Mouse (Mus musculus) skeletal muscle tissue, postnatal 0 days (tissue): ENCODE results near the gene Gatd1. TPM values are rescaled to one million over a fixed set of nuclear protein-coding genes. Genes with fewer than 3 reads are reported as not detected.

ENCODE experiments used
- polyA plus RNA-seq: library from polyadenylated mRNA; unstranded; fragments of >200 nt; fragmentation: Nextera tagmentation; extraction: Ambion mirVana; gene quantifications from 2 replicates; pipeline ENCODE4 v1.2.1, GENCODE M21; 2015

Gatd1 gene
- polyA plus RNA-seq = 25.7 and 27.1 TPM in 2 replicates

DNA sequence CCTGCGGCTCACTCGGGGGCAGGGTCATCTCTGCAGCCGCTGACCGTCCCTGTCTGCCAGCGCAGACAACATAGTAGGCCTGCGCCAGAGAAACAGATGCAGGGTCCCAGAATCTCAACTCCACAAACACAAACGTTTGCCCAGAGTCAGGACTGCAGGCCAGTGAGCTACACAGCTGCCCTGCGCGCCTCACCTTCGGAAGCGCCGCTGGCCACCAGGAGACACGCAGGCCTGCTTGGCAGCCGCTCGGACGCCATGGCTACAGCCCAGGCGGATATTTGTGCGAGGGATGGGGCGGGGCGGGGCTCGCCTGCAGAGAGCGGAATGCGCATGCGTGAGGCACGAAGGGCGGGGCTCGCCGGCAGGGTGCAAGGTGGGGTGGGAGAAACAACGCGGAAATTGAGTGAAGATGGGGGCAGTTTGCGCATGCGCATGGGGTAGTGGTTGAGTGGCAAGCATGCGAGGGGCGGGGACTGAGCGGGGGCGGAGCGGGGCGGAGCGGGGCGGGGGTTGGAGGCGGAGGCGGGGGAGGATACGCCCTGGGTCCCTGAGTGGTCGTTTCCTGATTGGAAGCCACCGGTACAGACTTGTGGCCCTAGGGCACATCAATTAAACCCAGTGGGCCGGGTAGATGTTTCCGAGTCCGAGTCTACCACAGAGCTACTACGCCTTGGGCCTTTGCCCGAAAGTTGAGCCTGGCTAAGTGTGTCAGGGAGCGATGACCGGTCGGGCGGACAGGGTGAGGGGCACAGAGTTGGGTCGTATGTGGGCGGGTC is at the start of gene Gatd1:
Gatd1 (minus strand) TSS at position 328 of the 776 bp plus-strand sequence.

DNA sequence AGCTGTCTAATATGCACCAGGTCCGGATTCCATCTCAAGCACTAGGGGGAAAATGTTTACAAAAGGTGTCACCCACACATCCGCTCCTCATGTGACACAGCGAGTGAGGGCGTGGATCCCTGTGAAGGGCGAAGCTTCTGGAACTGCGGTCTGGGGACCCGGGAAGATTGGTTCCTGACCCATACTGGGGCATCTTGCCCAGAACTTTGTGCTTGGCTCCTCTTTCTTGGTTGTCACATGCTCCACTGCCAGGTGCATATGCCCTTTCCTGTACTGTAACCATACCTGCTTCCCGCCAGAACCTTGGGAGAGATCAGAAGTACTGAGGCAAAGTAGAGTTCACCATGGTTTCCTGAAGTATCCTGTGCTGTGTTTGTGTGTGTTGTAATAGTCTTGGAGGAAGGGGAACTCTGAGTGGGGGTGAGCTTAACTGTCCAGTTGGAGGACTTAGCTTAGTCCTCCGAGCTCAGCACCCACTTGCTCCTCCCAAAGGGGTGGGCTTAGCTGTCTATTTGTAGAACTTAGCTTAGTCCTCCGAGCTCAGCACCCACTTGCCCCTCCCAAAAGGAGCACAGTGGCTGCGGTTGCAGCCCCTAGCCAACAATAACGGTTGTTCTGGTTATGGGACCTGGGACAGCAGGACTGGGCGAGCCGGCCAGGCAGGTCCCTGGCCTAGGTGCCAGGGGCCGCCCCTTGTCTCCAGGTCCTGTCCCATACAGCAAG is 46.6 kb upstream of the Gatd1 start, which contains the start of gene Cracr2b:
Cracr2b (plus strand) TSS at position 704 of the 723 bp plus-strand sequence.

DNA sequence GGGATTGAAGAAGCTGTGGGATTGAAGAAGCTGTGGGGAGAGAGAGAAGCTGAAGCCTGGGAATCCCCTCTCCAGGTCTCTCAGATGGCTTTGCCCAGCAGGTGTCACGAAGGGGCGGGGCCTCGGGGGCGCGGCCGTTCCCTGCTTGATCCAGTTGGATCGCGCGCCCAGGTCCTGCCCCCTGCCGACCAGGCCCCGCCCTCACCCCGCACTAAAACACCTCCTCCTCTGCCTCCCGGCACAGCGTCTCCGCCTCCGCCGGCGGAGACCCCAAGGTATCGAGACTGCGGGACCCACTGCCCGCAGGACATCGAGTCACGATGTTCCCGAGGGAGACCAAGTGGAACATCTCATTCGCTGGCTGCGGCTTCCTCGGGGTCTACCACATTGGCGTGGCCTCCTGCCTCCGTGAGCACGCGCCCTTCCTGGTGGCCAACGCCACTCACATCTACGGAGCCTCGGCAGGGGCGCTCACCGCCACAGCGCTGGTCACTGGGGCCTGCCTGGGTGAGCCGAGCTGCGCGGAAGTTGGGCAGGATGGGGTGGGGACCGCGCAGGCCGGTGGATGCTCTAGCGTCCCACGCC is 41.1 kb upstream of the Gatd1 start, which contains the start of gene Pnpla2:
Pnpla2 (plus strand) TSS at position 232 of the 585 bp plus-strand sequence.

DNA sequence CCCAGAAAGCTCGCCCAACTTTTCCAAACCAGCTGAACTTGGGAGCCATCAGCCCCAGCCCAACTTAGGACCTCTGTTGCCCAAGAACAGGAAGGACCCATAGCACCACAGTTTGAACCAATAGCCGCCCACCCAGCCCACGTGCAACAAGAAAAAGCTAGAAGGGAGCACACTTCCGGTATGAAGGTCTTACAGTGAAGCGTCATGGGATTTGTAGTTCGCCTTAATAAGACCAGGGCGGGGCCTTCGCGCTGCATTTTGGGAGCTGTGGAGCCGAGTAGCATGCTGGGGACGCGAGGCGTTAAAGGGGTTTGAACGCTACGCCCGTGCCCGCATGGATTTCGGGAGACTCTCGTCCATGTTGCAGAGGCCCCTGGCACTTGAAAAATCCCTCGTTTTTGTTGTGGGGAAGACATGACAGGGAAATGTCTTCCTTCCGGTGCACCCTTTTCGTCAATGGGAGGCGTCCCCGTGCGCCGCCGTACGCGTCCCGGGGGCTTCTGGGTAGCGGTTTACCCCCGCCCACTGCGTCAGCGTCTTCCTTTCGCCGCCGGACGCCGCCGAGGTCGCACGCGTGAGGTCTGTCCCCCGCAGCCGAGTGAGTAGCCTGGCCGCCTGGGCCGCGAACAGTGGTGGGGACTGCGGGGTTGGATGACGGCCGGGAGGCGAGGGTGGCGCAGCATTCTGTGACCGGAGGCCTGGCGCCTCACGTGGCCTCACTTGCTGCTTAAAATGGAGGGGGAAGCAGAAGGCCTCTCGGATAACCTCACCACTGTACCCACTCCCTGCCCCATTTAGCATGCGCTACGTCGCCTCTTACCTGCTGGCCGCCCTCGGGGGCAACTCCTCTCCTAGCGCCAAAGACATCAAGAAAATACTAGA is 33.4 kb upstream of the Gatd1 start, which contains the start of gene Rplp2:
Rplp2 (plus strand) TSS at position 261 of the 882 bp plus-strand sequence.

DNA sequence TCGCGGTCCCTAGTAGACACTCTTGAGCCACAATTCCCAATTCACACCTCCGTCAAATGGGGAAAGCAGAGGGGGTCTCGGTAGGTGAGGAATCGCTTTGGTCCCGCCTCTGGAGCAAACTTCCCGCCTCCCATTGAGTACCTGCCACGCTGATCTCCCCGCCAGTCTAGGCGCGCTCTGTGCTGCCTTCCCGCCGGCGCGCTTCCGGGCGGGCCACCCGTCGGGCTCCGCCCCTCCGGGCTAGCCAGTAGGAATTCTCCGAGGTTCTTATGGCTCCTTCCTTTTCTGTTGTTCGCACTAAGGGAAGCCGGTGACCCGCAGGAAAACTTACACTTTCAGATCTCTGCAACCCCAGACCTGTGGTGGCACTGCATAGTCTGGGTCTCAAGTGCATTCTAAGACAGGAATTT is 29.9 kb upstream of the Gatd1 start, which contains the start of gene Pidd1:
Pidd1 (minus strand) TSS at position 198 of the 410 bp plus-strand sequence.

DNA sequence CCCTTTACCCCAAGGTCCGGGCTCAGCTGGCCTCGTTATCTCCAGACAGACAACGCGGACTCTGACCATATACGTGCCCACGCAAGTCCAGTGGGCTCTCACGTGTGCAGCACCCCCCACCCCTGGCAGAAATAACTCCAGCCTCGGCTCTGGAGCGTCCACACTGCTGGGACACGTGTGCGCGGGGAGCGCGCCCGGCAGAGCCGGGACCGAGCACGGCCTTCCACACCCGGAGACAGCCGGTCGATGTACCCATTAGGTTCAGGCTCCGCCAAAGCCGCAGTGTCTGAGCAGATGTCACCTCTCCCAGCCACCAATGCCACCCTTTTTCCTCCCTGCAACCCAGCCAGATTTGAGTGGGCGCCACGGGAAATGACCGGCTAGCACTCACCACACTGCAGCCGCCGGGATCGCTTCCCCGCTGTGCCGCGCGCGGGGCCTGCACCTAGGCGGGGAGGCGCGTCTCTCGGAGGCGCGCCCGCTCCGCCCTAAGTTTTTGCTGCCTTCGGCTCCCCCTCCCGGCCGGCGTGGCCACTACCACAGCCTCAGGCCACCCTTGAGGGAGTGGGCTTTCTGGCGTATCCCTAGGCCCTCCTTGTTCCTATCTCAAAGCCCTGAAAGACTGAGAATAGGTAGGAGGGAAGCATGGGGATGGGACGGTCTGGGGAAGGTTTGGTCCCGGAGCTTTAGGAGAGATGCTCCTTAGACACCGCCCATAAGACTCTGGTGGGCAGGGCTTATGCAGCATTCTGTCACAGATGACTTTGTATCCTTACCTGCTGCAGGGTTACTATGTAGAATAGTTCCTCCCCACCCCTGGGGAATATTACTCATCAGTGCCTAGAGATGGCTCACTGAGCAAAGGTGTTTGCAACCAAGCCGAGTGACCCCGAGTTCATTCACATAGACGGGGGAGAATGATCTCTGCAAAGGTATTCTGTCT is 23.5 kb upstream of the Gatd1 start, which contains the start of gene Slc25a22:
Slc25a22 (minus strand) TSS at position 715 of the 943 bp plus-strand sequence.

DNA sequence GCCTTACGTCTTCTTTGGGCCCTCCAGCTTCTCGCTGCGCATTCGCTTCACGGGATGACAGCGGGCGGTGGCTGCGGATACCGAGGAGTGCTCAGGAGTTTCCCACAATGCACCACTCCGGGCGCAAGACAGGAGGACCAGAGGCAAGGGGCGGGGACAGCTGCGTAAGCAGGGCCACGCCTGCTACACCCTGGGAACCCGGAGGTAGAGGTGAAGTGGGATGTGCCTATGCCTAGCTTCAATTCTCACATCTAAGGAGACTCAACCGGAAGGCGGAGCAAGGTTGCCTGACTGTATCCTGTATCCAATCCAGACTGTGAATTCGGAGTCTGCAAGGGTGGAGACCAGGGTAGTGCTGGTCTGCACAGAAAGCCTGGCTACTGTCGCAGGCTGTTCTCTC is 15.4 kb upstream of the Gatd1 start, which contains the start of gene Cend1:
Cend1 (minus strand) TSS at position 182 of the 400 bp plus-strand sequence.

DNA sequence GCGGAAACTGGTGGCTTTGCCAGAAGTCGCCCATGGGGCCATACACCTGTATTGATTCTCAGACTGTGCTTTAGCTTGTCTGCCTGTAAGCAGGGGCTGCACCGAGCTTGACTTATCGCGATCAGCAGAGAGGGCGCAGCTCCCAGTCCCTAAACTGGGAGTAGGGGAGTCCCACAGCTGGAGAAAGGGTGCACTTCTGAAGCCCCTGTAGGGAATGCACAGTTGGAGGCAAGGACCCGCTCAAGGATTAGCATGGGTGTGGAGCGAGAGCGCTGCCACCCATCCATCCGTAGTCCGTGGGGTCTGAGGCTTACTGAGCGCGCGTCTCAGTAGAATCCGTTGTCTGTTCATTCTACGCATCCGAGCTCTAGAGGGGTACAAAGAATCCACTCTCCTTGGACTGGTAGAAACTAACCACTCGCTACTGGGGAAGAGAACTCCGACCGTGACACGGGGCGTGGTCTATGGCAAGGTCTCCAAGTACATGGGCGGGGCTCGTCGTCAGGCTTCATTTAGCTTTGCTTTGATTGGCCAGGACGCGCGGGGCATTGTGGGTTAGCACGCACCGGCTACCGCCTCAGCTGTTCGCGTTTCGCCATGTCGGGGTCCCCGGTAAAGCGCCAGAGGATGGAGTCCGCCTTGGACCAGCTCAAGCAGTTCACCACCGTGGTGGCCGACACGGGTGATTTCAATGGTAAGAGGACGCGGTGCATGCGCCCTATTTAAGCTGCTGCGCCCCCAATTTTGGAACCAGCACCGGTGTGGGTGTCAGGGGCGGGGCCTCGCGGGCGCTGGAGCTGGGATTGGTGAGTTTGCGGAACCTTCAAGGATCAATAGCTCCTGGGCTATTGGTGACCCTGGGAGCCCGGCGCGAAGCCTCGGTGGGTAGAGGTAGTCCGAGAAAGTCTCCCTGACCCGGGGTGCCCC is 22.0 kb downstream of the Gatd1 start, which contains the start of gene Taldo1:
Taldo1 (plus strand) TSS at position 575 of the 927 bp plus-strand sequence.

Other genes with a start within 250 kb of the Gatd1 start
- gene Rnh1, start 241.3 kb downstream of the Gatd1 start, polyA plus RNA-seq = 80.7 and 92.6 TPM in 2 replicates
- 168 and 179 TPM in 2 replicates for gene Hras, start 220.1 kb downstream of the Gatd1 start, polyA plus RNA-seq
- 2.4 and 3.6 TPM in 2 replicates for gene Lrrc56, start 220.0 kb downstream of the Gatd1 start, polyA plus RNA-seq
- gene Lmntd2, start 200.1 kb downstream of the Gatd1 start, polyA plus RNA-seq = 0.18 TPM in 1 of 2 replicates, not detected in the other
- 26.0 and 26.8 TPM in 2 replicates for gene Rassf7, start 198.3 kb downstream of the Gatd1 start, polyA plus RNA-seq
- 18.7 and 20.2 TPM in 2 replicates for gene Phrf1, start 185.4 kb downstream of the Gatd1 start, polyA plus RNA-seq
- gene Irf7, start 147.7 kb downstream of the Gatd1 start, polyA plus RNA-seq = 7.6 and 9.4 TPM in 2 replicates
- gene Cdhr5, start 137.3 kb downstream of the Gatd1 start, polyA plus RNA-seq = 1.9 and 2.4 TPM in 2 replicates
- 7.2 and 11.2 TPM in 2 replicates for gene Sct, start 135.0 kb downstream of the Gatd1 start, polyA plus RNA-seq
- gene Drd4, start 122.1 kb downstream of the Gatd1 start, polyA plus RNA-seq = 0.23 and 0.56 TPM in 2 replicates
- 30.0 and 33.3 TPM in 2 replicates for gene Deaf1, start 86.4 kb downstream of the Gatd1 start, polyA plus RNA-seq
- gene Tmem80, start 86.4 kb downstream of the Gatd1 start, polyA plus RNA-seq = 21.3 and 21.5 TPM in 2 replicates
- 2.2 and 2.4 TPM in 2 replicates for gene Eps8l2, start 75.3 kb downstream of the Gatd1 start, polyA plus RNA-seq
- gene Taldo1, start 21.9 kb downstream of the Gatd1 start, polyA plus RNA-seq = 210 and 316 TPM in 2 replicates
- 0.40 and 0.59 TPM in 2 replicates for gene Cend1, start 15.4 kb upstream of the Gatd1 start, polyA plus RNA-seq
- 15.8 and 17.3 TPM in 2 replicates for gene Slc25a22, start 23.8 kb upstream of the Gatd1 start, polyA plus RNA-seq
- gene Pidd1, start 29.9 kb upstream of the Gatd1 start, polyA plus RNA-seq = 1.2 and 1.8 TPM in 2 replicates
- 941 and 958 TPM in 2 replicates for gene Rplp2, start 33.2 kb upstream of the Gatd1 start, polyA plus RNA-seq
- 249 and 404 TPM in 2 replicates for gene Pnpla2, start 41.1 kb upstream of the Gatd1 start, polyA plus RNA-seq
- 13.8 and 15.2 TPM in 2 replicates for gene Cracr2b, start 47.0 kb upstream of the Gatd1 start, polyA plus RNA-seq
- gene Cd151, start 53.3 kb upstream of the Gatd1 start, polyA plus RNA-seq = 18.0 and 21.8 TPM in 2 replicates
- gene Polr2l, start 61.0 kb upstream of the Gatd1 start, polyA plus RNA-seq = 45.8 and 47.8 TPM in 2 replicates
- 43.1 and 47.4 TPM in 2 replicates for gene Tspan4, start 61.1 kb upstream of the Gatd1 start, polyA plus RNA-seq
- 18.9 and 22.1 TPM in 2 replicates for gene Chid1, start 125.7 kb upstream of the Gatd1 start, polyA plus RNA-seq
- 34.8 and 39.4 TPM in 2 replicates for gene Ap2a2, start 148.0 kb upstream of the Gatd1 start, polyA plus RNA-seq
- gene Muc6, start 241.2 kb upstream of the Gatd1 start, polyA plus RNA-seq = 0.08 and 0.09 TPM in 2 replicates